Mouse (Mus musculus) adrenal gland, postnatal 25 days (tissue): ENCODE measurements at regions not wholly inside any gene's neighbourhood (a gene's known extent, or its start where the extent isn't known, plus 50 kb on each side); places are given as distances from the start of the nearest gene placed in this dataset.

ENCODE experiments used
- DNase-seq: peaks from one replicate; pipeline ENCODE4 v3.0.0; 2021; ENCODE audit warnings: mixed read lengths

- DNase-seq: no peak
Measured at GRCm38 (mm10) chr7:68686396-68687139, 62.5 kb downstream of the Arrdc4 start.

- no peak for DNase-seq
Measured at GRCm38 (mm10) chr7:68682929-68683643, 66.0 kb downstream of the Arrdc4 start.

DNA sequence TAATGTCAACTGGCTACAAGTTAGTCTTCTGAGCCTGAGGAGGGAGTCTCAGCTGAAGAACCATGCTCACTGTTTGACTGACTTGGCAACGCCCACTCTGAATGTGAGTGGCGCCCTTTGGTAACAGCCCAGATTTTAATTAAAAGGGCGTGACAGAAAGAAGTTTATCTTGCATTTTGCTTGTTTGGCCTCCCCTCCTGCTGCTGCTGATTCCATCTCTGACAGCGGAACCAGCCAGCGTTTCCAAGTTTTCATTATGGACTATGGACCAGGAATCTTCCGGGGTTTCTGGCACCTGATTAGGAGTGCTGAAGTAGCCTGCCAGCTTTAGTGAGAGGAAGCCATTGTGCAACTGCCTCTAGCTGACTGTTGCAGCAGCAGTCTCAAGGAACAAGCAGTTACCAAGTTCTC, 66.7 kb downstream of the Arrdc4 start:
- no peak for DNase-seq

GRCm38 (mm10) chr7:68679770-68680169, 69.3 kb downstream of the Arrdc4 start:
- DNase-seq: no peak

GRCm38 (mm10) chr7:68667790-68668732, 81.0 kb downstream of the Arrdc4 start:
- DNase-seq: no peak

GRCm38 (mm10) chr7:68667215-68667614, 81.8 kb downstream of the Arrdc4 start:
- no peak for DNase-seq

DNA sequence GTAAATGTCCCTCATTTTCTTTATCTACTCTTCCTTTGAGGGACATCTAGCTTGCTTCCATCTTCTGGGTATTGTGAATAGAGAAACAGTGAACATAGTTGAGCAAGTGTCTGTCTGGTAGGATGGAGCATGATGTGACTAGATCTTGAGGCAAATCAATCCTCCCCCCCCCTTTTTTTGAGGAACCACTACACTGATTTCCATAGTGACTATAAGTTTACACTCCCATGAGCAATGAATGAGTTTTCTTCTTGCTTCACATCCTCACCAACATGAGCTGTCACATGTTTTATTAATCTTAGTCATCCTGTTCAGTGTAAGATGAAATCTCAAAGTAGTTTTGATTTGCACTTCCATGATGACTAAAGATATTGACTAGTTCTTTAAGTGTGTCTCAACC, 92.7 kb downstream of the Arrdc4 start:
- no peak for DNase-seq

GRCm38 (mm10) chr7:68653534-68653933, 95.5 kb downstream of the Arrdc4 start:
- no peak for DNase-seq

GRCm38 (mm10) chr7:68651418-68651817, 97.6 kb downstream of the Arrdc4 start:
- no peak for DNase-seq

GRCm38 (mm10) chr7:68637556-68638215, 111.4 kb downstream of the Arrdc4 start:
- DNase-seq: no peak

DNA sequence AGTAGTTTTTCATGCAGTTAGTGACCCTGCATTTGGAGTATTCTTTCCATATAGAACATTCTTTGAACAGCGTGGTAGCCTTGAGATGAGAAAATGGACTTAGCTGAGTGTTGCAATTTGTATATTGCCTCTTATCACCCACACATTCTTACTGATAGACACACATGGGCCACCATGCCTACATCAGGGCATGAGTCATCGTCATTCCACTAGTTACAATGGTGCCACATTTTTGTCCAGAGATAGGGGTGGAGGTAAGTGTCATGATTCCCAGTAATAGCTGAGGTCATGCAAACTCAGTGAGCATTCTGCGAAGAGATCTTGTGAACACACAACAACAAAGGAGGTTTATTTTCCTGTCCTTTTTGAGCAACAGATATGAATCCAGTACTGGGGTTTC, 128.0 kb downstream of the Arrdc4 start:
- DNase-seq: no peak

DNA sequence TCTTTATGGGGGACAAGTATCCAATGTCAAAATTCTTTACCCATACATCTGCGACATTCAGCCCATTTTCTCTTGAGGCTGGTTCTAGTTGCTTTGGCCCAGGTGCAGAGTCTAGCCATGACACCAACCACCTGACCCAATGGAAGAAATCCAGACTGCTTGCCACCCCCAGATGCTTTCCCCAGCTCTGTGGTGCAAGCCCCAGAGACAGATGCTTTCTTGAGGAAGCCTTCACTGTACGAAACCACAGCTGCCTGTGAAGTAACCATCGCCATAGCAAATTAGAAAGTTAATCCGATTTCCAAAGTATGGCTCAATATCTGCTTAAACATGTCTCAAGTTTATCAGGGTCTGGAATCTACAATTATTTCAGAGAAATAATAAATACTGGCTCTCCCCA, 138.5 kb downstream of the Arrdc4 start:
- DNase-seq: no peak

DNA sequence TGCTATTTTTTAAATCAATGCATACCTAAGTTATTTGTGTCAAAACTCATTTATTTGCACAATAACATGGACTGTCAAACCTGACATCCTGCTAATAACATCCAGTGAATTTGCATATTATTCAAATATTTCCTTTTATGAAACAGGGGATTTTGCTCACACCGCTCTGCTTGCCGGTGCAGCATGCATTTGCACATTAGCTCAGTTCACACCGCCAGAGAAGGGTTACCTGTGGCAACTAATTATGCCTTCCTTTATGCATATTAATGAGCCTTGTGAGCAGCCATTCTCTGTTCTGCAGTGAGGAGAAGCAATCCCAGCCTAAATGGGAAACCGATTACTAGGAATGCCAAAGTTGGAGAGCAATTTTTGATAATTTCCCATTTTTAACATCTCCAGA, 141.9 kb downstream of the Arrdc4 start:
- DNase-seq: no peak

DNA sequence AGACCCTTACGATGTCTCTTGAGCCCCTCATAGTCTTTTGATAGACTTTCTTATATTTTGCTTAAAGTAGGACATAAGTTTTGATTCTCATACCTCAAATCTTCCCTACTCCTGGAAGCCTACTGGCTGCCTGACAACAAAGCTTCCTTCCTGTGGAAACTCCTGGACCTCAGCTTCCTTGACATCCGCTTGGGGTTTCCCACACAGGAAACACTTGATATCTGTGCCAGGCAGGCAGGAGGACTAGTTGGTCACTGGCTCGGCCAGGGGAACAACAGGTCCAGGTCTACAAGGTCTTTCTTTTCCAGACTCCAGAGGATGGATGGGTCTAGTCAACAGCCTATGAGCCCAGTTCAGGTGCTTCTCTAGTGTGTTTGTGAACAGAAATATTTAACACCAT, 142.8 kb downstream of the Arrdc4 start:
- no peak for DNase-seq

- DNase-seq: no peak
Measured at GRCm38 (mm10) chr7:68603711-68604110, 145.3 kb downstream of the Arrdc4 start.

DNA sequence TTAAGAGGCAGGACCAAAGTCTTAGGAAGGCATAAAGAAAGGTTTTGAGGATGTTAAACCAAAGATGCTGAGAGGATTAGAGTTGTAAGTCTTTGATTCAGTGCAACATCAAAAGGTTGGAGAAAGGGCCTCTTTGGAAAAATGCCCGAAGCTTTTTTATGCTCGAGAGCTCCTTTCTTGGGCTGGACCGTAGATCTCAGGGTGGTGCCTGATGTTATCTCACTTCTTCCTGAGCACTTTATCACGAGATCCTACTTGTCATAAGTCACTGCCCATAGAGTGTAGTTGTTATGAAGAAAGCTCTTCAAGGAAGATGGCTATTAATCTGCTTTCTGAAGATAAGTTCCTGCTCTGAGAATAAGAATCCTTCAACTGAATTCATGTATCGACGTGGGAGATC, 147.0 kb downstream of the Arrdc4 start:
- no peak for DNase-seq

GRCm38 (mm10) chr7:68594017-68594386, 155.0 kb downstream of the Arrdc4 start:
- DNase-seq: no peak

- no peak for DNase-seq
Measured at GRCm38 (mm10) chr7:68593344-68594016, 155.6 kb downstream of the Arrdc4 start.

GRCm38 (mm10) chr7:68582540-68583325, 166.3 kb downstream of the Arrdc4 start:
- DNase-seq: no peak

GRCm38 (mm10) chr7:68580650-68581049, 168.4 kb downstream of the Arrdc4 start:
- peak; percentile 52 for DNase-seq

GRCm38 (mm10) chr7:68579666-68580065, 169.4 kb downstream of the Arrdc4 start:
- DNase-seq: peak; percentile 84
